Mouse (Mus musculus): ENCODE measurements at regions not wholly inside any gene's neighbourhood (a gene's known extent, or its start where the extent isn't known, plus 50 kb on each side); places are given as distances from the start of the nearest gene placed in this dataset.

DNA sequence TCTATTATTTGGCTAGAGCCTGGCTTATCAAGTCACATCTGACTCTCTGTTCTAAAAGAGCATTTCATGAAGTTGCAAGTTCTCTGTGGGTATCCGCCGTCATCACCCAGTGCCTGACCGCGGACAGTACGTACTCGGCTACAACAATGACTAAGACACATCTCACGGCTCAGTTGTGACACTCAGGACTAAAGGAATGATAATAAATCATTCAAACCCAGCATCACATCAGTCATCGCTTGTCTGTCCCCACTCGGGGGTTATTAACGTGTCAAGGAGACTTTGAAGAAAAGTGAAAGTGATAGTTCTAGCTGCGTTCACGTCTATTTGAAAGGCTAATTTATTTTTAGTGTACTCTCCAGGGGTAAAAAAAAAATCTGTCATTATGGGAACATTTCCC, 61.4 kb upstream of the Map4k3 start:
- no peak for DNase-seq

DNA sequence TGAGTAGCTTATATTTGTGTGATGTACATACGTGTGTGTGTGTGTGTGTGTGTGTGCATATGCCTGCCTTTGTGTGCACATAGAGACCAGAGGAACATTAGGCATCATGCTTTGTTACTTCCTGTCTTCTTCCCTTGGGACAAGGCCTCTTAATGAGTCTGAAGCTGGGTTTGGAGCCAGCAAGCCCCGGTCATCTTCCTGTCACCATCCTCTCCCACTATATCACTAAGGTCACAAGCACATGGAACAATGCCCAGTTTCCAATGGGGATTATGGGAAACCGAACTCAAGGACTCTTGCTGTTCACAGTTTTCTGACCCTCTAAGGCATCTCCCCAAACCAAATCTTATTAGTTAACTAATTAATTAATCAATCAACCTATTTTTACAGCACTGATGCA, 60.7 kb upstream of the Map4k3 start:
- no peak for DNase-seq

DNA sequence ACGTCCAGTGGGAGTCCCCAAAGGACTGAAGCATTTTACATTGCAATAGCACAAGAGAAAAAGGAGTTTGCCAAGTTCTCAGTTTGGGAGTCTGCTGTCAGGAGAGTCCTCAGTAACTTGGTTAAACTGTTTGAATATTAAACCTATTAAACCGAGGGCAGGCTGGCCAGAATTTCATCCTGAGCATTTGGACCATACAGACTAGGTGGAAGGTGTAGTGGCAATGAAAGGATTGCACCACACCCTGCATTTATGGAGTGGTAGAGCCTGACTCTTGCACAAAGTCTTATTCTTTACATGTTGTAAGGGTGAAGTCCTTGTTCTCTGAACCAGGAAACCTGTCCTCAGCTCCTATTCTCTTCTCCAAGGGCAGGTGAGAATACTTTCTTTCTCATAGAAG, 58.6 kb upstream of the Map4k3 start:
- no peak for DNase-seq

DNA sequence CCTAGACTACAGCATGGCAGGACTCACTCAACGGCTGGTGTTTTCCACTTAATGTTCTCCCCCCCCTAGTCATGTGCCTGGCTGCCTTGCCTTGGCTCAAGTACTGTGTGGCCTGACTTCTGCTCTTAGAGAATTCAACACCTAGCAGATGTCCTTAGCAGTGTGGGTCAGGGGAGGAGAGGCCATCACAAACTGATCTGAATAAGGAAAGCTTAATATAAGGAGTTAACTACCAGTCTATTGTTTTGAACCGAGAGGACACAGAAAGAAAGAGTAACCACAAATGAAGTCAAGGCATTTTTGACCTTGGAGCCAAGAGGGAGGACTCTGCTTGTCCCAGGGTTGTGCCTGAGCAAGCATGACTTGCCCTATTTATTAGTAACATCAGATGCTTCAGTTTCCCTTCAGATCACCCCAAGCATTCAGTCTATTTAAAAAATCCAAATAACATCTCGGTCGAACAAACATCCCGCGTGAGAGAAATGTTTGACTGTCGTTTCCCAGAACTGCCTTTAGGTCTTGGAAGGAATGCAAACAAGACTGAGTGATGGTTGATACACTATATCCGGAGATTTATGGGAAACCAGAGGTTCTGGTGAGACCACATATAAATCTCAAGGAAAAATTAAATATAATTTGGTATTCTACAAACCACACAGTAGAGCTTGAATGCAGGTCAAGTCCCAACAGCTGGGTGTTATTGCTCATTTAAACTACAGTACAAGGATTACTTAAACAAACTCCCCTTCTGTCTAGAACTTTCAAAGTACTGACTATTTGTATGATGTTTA, 58.0 kb upstream of the Map4k3 start:
- no peak for DNase-seq

DNA sequence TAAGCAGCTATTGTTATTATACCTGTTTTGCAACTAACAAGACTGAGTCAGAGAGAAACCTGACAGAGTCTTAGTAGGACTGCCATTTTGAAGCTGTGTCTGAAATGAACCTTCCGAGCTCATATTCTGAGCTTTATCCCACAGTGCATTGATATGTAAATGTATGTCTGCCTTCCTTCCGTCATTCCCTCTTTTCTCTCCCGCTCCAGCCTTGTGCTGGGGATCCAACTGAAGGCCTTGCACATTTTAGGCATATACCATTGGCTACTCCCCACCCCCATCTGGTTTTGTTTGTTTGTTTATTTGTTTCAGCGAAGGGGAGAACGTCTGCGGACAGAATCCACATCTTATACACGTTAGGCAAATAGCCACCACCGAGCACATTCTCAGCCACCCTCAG, 57.2 kb upstream of the Map4k3 start:
- DNase-seq = no peak

DNA sequence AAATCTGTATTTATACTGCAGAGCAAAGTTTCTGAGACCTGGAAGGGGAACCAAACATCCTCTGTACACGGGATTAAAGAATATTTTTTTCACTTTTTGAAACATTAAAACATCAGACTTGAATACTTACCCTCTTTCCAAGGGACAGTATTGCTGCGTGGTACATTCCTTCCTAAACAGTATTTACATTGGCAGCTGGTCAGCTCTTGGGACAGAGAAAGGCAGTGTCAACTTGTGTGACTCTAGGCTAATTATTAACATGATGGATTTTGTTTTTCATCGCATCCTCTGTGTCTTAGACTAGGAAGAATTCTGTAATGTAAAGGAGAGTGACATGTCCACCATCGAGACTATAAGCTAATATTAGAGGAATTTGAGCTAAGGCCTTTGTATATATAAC, 56.8 kb upstream of the Map4k3 start:
- DNase-seq = no peak

DNA sequence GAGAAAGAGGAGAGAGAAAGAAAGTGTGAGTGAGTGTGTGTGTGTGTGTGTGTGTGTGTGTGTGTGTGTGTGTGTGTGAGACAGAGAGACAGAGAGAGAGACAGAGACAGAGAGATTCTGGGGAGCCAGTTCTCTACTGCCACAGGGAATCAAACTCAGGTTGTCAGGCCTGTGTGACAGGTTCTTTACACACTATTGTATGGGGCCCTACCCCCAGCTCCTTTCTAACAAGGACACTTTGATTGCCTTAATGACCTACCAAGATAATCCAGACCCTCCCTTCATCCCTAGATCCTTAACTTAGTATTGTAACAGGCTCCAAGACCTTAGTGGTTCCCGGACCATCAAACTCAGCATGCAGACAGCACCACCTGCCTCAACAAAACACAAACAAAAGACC, 53.9 kb upstream of the Map4k3 start:
- DNase-seq = no peak

DNA sequence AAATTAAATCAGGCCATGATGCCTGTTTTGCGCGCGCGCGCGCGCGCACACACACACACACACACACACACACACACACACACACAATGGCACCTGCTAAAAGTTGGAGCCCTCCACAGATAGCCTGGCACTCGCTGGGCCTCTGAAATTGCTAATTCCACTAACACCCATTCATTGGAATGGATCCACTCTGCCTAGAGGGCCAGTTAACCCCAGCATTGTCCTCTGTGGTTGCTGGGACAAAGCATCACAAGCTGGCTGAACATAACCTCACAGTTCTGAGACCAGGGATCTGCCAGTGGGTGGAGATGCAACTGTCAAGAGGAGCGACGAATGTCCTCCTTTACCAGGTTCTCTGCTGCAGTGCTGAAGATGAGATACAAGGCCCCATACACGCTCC, 53.3 kb upstream of the Map4k3 start:
- DNase-seq = no peak

DNA sequence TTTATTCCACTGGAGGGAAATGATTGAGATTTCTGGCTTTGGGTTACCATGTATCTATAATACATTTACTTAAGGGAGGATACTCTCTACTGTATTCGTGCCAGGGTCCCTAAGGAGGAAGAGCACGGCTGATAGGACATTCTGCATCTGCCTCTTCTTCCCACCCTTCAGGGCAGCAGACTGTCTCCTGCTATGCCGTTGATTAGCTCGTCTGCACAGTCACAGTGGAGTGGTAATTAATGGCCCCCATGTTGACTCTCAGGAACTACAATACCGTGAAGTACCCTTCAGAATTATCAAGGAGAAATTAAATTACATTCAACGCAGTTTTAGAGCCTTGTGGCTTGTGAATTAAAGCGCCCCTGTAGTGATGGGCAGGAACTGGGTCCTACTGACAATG, 52.0 kb upstream of the Map4k3 start:
- DNase-seq = no peak

DNA sequence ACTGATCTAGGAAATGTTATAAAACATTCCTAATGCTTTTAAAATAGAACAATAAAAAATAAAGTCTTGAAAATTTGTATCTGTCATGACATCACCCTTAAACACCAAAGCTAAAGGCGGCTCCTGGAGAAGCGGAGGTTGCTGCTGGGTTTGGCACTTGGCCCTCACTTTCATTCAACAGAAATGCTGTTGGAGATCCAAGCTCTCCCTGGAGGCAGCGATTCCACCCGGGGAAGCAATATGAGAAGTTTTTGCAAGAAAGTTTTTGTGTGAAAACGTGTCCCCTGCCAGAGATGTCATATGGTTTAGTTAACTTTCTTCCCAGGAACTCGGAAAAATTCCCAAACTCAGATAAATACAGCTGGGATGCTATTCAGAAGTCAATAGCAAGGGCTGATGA, 51.5 kb upstream of the Map4k3 start:
- no peak for DNase-seq

All from spleen, adult 18-20 months (tissue).